Mouse (Mus musculus): ENCODE measurements around the gene Ctsh.
"Not testable (repeated sequence)": the region's sequence is repeated elsewhere in the genome, so short reads cannot be mapped to it uniquely, and the experiment has no call there.

The Ctsh gene

GRCm38 (mm10) chr9:90053852-90054251 is at the start of gene Ctsh:
Gene Ctsh (plus strand): TSS chr9:90054152.
- no peak for ATAC-seq (ENCODE audit: insufficient number of reproducible peaks, low FRiP score, low TSS enrichment)

GRCm38 (mm10) chr9:90006432-90006831 is 47.5 kb upstream of the Ctsh start:
- no peak for ATAC-seq (ENCODE audit: insufficient number of reproducible peaks, low FRiP score, low TSS enrichment)

DNA sequence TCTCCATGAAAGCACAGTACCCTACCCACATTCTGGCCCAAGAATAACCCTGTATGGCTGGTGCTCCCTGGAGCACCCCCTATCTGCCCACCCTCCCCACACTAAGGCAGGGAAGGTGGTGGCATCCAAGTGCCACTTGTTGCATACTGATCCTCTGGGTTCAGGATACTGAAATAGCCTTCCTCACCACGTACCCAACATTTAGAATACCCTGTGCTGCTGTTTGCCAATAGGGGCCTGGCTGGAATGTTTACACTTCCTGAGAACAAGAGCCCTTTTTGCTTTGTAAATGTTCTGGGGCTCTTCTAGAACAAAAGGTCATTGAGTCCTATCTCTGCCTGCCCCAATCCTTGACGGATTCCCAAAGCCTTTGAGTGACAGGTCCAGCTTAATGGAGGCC is 46.9 kb upstream of the Ctsh start:
- no peak for ATAC-seq (ENCODE audit: insufficient number of reproducible peaks, low FRiP score, low TSS enrichment)

DNA sequence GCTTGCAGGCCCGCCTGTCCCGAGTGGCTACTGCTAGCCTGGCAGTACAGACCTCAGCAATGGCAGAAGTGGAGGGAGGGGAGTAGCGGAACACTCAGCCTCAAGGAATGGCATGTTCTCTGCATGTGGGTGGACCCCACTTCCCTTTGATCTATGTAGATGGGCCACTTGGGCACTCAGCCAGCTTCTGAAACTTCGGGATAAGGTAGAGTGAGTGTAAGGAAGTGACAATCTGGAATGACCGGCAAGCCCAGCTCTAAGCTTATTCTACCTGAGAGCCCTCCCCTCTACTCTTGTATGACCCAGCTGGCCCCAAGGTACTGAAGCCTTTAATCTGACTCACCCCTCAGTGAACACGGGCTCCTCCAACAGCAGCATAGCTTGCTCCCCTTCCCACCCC is 45.8 kb upstream of the Ctsh start:
- ATAC-seq (ENCODE audit: insufficient number of reproducible peaks, low FRiP score, low TSS enrichment) = no peak

GRCm38 (mm10) chr9:90011849-90012248 is 42.1 kb upstream of the Ctsh start:
- ATAC-seq (ENCODE audit: insufficient number of reproducible peaks, low FRiP score, low TSS enrichment) = no peak

GRCm38 (mm10) chr9:90014649-90015048 is 39.3 kb upstream of the Ctsh start:
- no peak for ATAC-seq (ENCODE audit: insufficient number of reproducible peaks, low FRiP score, low TSS enrichment)

DNA sequence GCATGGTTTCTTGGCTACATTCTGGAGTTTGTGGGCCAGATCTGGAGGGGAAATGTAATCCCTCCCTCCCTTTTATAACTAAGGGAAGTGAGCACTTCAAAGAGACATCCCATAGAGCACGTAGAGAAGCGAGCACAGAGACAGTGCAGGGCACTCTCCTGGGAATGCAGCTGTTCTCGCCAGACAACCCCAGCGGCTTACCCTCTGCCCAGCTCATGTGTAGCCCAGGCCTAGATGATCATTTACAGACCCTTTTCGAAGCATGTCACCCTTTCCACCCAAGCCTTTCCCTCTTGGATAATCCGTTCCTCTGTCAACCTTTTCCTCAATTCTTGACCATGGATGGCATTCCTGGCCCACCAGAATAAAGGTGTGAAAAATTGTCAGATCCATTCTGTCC is 37.7 kb upstream of the Ctsh start:
- no peak for ATAC-seq (ENCODE audit: insufficient number of reproducible peaks, low FRiP score, low TSS enrichment)

GRCm38 (mm10) chr9:90020866-90021265 is 33.1 kb upstream of the Ctsh start:
- ATAC-seq (ENCODE audit: insufficient number of reproducible peaks, low FRiP score, low TSS enrichment) = no peak

GRCm38 (mm10) chr9:90021442-90021841 is 32.5 kb upstream of the Ctsh start:
- ATAC-seq (ENCODE audit: insufficient number of reproducible peaks, low FRiP score, low TSS enrichment) = no peak

DNA sequence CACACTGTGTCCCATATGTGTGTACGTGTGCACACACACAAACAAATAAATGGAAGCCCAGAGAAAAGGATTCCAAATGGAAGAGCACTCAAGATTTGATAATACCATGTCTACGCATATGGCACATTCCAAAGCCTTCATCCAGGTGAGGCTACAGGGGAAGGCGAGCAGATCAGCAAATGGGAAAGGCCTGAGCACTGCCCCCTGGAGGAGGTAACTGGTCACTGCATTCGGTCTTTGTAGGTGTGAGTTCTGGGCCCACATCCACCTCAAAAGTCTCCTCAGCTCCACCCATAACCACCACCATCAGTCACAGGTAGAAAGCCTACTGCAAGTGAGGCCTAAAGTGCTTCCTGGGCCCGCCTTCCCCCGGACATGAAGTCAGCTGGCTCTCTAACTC is 26.2 kb upstream of the Ctsh start:
- ATAC-seq (ENCODE audit: insufficient number of reproducible peaks, low FRiP score, low TSS enrichment) = no peak

GRCm38 (mm10) chr9:90033922-90034321 is 20.0 kb upstream of the Ctsh start:
- no peak for ATAC-seq (ENCODE audit: insufficient number of reproducible peaks, low FRiP score, low TSS enrichment)

DNA sequence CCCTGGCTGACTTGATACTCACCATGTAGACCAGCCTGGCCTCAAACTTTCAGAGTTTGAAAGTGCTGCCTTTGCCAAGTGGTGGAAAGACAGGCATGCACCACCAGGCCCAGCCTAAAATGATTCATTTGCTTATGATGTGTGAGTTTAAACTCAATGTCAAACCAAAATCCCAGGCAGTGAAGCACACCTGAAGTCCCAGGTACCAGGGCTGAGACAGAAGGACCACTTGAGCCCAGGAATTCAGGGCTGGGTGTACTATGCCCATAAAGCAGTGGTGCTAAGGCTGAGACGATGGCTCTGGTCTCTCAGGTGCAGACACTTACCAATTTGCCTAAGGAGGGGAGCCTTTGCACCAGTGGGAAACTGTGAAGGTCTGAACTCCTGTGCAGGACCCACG is 18.8 kb upstream of the Ctsh start:
- ATAC-seq (ENCODE audit: insufficient number of reproducible peaks, low FRiP score, low TSS enrichment) = no peak

DNA sequence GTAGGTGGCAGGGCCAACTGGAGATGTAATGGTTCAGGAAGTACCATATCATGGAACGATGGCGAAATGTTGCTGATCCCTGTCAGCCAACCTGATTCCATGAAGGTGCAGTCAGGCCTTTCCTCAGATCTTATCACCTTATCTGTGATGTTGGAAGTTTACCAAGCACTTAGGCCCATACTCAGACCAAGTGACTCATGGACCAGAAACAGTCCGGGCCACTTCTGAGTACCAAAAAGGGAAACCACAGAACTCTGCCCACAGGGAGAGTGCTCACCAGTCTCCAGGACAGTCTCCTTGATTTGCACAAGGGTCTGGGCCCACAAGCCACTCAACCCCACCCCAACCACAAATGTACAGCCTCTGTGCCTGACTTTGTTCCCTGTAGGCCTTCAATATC is 18.2 kb upstream of the Ctsh start:
- ATAC-seq (ENCODE audit: insufficient number of reproducible peaks, low FRiP score, low TSS enrichment) = no peak

DNA sequence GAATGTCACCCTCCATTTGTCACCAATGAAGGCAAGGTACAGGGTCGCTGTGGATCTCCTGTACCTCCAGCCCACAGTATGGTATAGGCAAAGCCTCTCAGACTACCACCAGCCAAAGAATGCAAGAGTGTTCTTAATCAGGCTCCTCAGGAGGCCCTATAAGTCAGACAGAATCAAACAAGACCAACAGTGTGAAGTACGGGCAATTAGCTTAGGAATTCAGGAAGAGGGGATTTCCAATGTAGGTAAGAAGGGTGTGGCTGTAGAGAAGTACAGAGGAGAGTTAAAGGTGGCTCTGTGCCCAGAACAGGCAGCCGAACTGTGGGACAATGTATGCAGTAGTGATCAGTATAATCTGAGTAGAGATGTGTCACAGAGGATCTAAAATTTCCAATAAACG is 17.6 kb upstream of the Ctsh start:
- ATAC-seq (ENCODE audit: insufficient number of reproducible peaks, low FRiP score, low TSS enrichment) = no peak

DNA sequence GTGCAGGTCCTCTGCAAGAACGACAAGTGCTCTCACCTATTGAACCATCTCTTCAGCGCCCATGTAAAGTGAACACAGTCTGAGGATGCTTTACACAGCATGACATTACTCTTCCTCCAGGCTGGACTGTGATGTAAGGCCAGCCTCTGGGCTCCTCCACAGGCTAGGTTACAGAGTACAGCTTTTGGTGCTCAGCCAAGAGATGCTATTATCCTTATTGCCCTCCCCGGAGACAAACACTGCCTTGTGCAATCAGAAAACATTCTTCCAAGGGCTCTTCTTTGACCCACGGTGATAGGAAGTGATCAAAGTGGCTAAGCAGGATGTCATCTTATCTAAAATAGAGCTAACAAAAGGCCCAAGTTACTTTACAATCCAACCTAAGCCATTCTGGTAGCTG is 15.4 kb upstream of the Ctsh start:
- ATAC-seq (ENCODE audit: insufficient number of reproducible peaks, low FRiP score, low TSS enrichment) = no peak

DNA sequence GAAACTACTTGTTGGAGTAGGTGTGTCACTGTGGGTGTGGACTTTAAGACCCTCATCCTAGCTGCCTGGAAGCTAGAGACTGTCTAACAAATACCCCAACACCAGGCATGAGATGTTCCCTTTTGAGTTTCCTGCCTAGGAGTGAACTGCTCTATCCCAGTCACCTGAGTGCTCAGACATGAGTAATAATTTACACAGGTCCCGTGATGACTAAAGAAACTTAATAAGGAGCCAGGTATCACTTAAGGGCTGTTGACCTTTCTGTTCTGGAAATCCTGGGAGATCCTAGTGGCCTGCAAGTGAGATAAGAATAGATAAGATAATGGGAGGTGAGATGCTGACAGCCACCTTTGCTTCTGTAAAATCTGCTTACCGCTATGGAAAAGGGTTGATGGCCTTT is 13.0 kb upstream of the Ctsh start:
- ATAC-seq (ENCODE audit: insufficient number of reproducible peaks, low FRiP score, low TSS enrichment) = no peak

- ATAC-seq (ENCODE audit: insufficient number of reproducible peaks, low FRiP score, low TSS enrichment) = no peak
Observed at GRCm38 (mm10) chr9:90041556-90041955, 12.4 kb upstream of the Ctsh start.

- ATAC-seq (ENCODE audit: insufficient number of reproducible peaks, low FRiP score, low TSS enrichment) = not testable (repeated sequence)
Observed at GRCm38 (mm10) chr9:90042906-90043305, 11.0 kb upstream of the Ctsh start.

- ATAC-seq (ENCODE audit: insufficient number of reproducible peaks, low FRiP score, low TSS enrichment) = no peak
Observed at GRCm38 (mm10) chr9:90045191-90045590, 8.8 kb upstream of the Ctsh start.

GRCm38 (mm10) chr9:90047937-90048627 is 5.9 kb upstream of the Ctsh start:
- ATAC-seq (ENCODE audit: insufficient number of reproducible peaks, low FRiP score, low TSS enrichment) = no peak

DNA sequence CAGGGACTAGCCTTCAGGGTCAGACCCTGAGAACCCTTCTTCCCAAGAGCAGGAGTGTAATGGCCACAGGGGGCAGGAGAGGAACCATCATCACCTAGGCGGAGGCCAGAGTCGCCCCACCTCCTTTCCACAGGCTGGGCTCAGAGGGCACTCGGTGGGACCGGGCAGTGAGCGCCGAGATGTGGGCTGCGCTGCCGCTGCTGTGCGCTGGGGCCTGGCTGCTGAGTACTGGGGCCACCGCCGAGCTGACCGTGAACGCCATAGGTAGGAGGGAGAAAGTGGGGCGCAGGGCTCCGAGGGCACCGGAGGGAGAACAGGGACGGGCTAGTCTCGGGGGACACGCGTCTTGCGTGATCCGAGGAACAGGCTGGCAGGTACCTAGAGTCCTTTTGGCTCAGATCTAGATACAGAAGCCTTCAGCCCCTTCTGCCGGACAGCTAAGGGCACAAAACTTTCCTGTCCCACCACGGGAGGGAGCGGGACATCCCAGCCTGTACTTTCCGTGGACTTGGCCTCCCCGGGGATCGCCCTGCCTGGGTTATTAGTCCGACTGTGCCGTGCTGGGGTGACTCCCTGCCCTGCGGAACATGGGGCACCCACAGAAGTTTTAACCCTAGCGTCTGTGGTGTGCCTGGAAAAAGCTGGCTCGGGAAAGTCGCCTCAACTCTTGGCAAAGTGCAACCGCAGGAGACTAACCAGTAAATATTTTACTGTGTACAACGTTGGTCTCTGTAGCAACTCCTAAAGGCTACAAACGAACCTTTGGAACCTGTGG is 606 bp downstream of the Ctsh start:
- ATAC-seq (ENCODE audit: insufficient number of reproducible peaks, low FRiP score, low TSS enrichment) = no peak

DNA sequence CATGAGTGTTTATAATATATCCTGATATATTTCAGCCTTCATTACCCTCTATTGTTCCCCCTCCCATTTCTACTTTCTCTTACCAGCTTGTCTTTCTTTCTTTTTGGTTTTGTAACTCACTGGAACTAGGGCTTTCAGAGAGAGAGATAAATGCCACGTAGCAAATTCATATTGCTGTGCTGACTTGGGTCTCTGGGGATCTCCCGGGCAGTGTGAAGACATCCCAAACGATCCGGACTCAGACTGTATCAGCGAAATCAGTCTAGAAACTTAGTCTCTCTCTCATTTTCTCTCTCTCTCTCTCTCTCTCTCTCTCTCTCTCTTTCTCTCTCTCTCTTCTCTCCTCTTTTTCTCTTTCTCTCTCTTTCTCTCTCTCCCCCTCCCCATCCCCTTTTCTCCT is 1.5 kb downstream of the Ctsh start:
- no peak for ATAC-seq (ENCODE audit: insufficient number of reproducible peaks, low FRiP score, low TSS enrichment)

All from cerebellum, adult (tissue).